Mouse (Mus musculus) kidney, adult 9 months (tissue): Measurements from ENCODE around the gene Cc2d2a.

ENCODE experiments used
- DNase-seq: peaks from one replicate; pipeline ENCODE4 v3.0.0; 2022

Cc2d2a gene

DNA sequence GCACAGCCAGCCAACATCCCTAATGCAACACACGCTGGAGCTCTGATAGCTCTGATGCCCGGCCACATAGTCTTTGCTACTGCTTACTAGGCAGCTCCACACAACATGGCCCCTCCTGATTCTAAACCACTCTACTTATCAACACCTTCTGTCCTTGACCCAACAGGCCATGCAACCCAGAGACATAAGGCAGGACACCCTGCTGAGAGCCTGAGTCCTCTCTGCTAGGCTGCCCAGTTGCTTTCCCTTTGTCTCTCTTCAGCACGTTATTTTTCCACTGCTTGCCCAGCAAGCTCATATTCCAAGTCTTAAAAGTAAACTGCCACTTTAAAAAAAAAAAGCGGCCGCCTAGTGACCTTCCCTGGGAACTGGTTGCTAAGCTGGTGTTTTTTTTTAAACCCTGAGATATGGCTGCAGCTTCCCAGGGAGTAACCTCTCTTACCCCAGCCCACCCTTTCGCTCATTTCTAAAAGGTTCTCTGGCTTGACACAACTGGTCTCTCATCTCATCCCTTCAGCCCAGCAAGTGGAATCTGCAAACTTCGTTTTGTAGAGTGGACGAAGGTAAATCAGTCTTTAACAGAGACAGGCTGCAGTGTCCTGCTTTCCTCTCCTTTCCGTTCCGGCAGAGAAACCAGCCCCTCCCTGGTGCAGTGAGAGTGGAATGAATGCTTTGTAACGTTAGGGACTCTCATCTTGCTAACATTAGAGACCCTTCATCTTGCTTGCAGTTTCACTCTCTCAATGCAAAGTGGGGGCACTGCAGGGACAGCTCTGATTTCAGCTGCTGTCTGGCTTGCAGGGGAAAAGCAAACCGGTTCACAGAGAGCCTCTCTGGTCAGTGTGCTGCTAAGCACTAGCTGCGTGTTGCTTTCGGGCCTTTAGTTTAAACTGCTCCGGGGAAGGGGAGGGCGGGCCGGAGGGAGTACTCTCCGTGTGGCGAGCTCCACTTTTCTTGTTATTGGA, at the start of gene Cc2d2a:
Gene Cc2d2a (plus strand): TSS at position 350 of the 965 bp plus-strand sequence.
- peak; percentile 50 for DNase-seq

DNA sequence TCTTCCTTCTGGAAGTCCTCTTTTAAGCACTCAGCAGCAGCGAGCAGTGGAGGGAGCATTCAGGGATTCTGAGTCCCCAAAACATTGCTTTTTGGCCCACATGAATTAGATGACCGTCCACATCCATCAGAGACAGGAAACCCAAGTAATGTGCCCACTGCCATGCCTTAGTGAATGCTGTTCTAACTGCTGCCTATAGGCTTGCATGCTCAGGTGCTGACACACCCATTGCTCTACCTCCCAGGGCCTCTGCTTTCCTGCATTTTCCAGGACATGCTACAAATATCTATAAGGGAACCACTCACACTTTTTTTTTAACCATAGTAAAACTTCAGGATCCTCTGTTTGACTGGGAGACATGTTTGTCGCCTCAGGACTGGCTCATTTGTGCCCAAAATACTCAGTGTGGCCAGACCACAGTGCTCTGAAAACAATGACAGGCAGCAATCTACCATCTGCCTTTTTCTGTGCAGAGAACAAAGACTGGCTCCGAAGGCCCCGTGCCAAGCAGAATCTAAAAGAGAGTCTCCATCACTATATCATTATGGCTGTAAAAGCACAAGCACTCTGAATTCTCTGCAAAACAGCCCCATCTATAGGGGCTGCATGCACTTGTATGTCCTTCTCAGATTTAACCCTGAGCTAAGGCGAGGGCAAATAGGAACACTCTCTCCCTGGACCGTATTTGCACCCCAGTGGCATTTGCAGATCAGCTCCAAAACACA, 40.4 kb upstream of the Cc2d2a start:
- no peak for DNase-seq

DNA sequence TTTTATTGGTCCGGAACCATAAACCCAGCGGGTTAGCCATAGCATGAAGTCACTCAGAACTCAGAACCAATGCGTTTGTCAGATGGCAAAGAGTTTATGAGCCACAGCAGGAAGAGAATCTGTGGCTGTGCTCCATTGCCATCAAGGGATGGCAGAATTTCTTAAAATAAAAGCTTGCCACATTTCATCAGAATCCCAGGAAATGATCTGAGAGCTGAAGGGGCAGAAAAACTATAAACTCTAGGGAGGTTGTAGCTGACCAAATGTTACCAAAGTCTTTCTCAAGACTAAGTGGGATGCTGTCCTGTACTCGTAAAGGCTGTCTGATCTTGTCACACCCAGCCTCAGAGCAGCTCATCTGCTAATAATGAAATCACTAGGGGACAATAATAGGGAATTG, 36.7 kb upstream of the Cc2d2a start:
- DNase-seq: no peak

GRCm38 (mm10) chr5:43634071-43634601, 28.0 kb upstream of the Cc2d2a start:
- DNase-seq: no peak

- DNase-seq: peak; percentile 33
These were observed 27.5 kb upstream of the Cc2d2a start for GRCm38 (mm10) chr5:43634602-43635081.

GRCm38 (mm10) chr5:43645020-43645419, 17.1 kb upstream of the Cc2d2a start:
- DNase-seq: no peak

DNA sequence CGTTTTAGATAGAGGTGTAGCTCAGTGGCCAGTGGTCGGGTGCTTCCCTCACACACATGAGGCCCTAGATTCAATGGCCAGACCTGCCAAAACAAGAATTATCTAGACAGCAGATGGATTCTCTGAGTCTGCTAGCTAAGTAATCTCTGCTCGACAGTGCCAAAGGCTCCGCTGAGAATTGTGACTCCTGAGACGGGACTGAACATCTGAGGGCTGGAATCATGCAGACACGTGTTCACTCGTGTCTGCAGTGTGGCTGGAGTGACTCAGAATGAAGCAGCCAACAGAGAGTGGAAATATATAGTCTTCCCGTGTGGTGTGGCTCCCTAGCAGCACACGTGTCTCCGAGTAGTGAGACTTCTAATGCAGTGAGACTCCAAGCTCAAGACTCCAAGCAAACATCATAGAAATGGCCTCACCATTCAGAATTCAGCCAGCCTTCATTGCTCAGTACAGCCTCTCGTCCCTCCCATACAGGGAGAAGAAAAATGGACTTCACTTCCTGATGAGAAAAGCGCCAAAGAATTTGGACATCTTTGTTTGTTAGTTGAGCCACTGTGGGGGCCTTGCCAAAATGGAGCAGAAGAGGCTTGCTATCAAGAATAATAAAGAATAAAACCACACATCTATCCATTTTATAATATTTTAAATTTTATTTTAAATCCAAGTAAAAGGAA, 14.9 kb upstream of the Cc2d2a start:
- no peak for DNase-seq

- no peak for DNase-seq
These were observed 648 bp upstream of the Cc2d2a start for GRCm38 (mm10) chr5:43661498-43661897.

DNA sequence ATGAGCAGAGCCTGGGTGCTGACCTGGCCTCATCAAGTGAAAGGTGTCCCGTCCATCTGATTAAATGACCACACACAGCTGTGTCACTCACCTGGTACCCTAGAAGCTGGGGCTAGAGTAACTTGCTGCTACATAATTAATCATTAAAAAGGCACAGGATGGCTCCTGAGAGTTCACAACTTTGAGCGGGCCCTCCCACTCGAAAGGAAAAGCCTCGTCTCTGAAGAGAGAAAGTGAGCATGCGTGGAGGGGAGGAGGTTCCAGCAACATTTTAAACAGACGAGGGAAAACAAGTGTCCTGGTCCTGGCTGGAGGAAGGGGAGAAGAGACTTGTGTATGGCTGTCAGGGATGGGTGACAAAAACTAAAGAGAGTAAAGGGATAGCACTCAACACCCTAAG, 1.4 kb downstream of the Cc2d2a start:
- DNase-seq: peak; percentile 50

DNA sequence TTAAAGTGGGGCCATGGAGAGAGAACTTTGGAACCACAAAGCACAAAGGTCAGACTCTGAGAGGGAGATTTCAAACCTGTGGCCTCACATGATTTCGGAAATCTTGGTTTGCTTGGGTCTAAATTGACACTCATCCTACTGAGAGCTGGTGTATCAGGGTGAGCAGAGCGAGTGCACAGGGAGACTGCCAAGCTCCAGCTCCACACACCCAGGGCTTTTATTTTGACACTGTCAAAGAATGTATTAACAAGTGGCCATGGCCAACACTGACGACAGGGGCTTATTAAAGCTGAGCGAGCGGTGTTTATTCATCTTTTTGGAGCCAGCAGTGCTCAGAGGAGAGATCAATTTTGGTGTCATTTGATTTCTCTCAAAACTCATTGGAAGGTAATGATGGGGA, 3.0 kb downstream of the Cc2d2a start:
- DNase-seq: peak; percentile 23

DNA sequence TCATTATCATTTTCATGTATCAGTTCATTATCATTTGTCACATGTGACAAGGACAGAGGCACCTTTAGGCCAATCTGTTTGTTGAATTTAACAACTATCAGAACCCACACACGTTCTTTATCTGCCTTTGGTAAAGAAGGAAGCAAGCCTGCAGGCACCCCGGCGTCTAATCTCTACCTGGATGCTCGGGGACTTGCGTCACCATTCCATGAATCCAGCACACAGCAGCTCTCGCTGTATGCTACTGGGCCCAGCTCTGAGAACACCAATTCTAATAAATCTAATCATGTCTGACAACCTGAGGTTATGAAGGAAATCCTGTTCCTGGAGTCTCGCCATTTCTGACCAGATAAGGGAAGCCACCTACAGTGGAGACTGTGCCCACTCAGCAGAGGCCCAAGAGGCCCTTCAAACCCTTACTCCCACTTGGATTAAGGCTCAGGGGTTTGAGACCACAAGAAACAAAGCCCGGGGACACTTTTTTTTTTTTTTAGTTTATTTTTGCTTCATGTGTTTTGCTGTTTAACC, 7.0 kb downstream of the Cc2d2a start:
- peak; percentile 34 for DNase-seq

DNA sequence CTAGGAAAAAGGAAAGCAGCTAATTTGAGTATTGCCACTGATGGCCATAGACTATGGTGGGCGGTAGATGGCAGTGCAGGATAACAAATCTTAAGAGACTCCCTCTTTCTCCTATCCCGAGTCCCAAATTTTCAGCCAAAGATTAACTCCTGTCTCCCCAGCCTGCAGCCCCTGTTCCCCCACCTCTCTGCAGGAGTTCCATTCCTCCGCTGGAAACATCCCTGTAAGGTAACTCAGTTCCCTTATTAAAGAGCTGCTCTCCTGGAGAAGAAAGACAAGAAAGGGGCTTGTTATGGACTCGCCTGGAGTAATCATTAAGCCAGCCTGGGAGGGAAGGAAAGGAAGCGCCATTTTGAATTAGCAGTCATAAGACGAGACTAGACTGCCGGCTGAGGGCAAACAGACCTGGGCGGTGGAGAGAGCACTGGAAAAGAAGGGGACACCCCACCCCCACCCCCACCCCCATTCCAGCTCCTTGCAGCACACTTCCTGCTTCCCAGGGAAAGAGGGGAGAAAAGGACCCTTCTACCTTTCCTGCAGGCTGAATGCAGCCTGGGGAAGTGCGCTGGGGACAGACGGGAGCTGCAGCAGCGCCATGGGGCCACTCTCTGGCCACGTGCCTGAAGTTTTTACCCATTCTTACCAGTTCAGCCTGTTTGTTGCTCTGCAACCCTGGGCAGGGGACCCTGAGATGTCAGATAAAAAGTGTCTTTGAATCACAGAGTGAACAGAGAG, 10.2 kb downstream of the Cc2d2a start:
- peak; percentile 91 for DNase-seq

DNA sequence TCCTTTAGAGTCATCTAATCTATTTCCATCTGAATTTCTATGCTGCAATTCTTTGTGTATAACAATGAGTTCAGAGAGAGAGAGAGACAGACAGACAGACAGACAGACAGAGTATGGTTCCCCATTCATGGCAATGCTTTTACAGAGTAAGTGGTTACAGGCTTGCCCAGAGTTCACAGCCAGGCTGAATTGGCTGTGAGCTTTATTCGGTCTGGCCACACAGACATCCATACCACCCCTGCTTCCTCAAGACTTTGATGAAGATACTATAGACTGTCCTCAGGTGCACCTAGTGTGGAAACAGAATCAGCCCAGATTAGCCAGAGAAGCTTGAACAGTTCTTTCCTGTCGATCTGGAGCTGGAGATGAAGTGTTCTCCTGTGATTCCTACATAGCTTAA, 10.9 kb downstream of the Cc2d2a start:
- no peak for DNase-seq

DNA sequence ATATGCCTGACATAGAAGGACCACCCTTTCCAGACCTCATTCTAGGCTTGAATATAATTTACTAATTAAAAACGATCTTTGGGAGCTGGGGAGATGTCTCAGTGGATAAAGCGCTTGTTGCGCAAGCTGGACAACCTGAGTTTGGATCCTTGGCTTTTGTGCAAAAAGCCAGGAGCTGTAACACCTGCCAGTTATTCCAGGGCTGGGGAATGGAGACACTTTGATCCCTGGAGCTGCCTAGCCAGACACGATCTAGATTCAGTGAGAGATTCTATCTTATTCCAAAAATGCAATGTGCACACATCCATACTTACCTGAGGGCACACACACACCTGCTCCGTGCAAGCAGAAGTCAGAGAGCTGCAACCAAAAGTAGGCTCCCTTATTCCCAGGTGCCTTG, 23.3 kb downstream of the Cc2d2a start:
- DNase-seq: no peak

GRCm38 (mm10) chr5:43692489-43692888, 30.3 kb downstream of the Cc2d2a start:
- DNase-seq: no peak

DNA sequence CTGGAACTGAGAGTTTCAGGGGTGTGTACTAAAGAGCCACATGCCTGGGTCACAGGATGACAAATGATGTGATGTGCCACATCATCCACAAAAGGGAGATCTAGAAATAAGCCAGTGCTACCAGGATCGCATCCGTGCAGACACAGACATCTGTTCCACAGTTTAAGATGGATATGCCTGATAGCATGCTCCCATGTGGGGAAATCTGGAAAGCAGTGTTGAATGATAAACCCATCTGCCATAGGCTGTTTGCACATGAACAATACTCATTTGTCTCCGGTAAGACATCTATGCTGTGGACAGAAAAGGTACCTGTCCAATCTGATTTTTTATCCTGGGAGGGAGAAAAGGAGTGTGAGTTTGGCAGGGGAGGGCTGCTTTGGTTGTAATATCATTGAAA, 35.0 kb downstream of the Cc2d2a start:
- DNase-seq: no peak

- DNase-seq: no peak
These were observed 37.1 kb downstream of the Cc2d2a start for GRCm38 (mm10) chr5:43699240-43699639.

GRCm38 (mm10) chr5:43721538-43722451, 59.6 kb downstream of the Cc2d2a start:
- no peak for DNase-seq

DNA sequence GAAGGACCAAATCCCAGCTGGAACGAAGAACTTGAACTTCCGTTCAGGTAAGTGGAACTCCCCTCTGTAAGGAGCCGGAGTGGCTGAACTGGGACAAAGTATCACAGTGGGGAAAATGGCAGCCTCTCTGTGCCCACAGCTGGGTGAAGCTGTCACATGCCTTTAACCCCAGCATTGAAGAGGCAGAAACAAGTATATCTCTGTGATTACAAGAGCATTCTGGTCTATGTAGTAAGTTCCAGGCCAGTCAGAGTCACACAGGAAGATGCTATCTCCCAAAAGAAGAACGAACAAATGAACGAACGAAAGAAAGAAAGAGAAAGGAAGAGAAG, 60.3 kb downstream of the Cc2d2a start:
- DNase-seq: no peak

DNA sequence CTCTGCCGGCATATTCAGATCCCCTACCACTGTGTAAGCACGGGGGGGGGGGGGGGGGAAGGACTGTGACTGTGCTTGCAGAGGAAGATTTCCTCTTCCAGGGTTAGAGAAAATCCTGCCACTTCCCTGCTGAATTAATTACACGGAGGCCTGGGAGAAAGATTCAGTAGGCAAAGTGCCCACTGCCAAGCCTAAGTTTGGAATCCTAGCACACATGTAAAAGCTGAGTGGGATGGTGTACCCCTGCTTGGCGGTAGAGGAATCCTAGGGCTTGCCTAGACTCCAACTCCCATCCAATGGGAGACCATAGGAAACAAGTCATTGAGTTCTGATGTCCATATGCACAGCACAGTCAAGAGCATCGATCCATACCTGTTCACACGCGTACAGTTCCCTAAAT, 61.7 kb downstream of the Cc2d2a start:
- DNase-seq: no peak
